Mouse (Mus musculus): ENCODE data around the gene Lyl1.

- TF ChIP-seq CTCF (IDR thresholded peaks at IDR 0.05; ENCODE audit: extremely low read depth, insufficient read length, insufficient replicate concordance, low read depth, low read length) (no peak), POLR2A (IDR thresholded peaks at IDR 0.05; ENCODE audit: low read depth, low read length) (no peak)
Measured at GRCm38 (mm10) chr8:84752734-84753582, 51.7 kb downstream of the Lyl1 start.
